Mouse (Mus musculus) ES-Bruce4 (cell line): Measurements from ENCODE around the gene Hus1b.

Source experiments
- CTCF ChIP-seq: IDR thresholded peaks from one replicate; pipeline ENCODE4 v1.8.1; 2011; ENCODE audit warnings: low read depth, low read length
- POLR2A ChIP-seq: IDR thresholded peaks from one replicate; pipeline ENCODE4 v1.8.1; 2011; ENCODE audit warnings: low read length; ENCODE audit not compliant: insufficient read depth

DNA sequence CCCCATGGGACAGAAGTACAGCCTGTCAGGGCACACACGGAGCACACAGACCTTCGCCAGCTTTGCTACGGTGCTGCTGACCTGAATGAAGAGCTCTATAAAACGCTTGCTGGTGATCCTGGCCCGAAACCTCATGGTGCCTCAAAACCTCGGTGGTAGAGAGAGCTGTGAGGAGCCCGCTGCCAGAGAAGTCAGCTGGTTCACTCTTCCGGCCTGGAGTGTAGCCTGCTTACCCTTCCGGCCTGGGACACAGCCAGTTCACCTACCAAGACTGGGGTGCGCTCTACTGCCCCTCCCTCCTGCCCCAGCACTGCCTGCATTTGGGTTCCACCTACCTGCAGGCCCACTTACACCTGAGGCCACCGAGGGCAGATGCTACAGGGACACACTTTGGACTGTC, at the start of gene Hus1b:
- TF ChIP-seq POLR2A: no peak
- TF ChIP-seq CTCF: no peak
